In the genomic region with DNA sequence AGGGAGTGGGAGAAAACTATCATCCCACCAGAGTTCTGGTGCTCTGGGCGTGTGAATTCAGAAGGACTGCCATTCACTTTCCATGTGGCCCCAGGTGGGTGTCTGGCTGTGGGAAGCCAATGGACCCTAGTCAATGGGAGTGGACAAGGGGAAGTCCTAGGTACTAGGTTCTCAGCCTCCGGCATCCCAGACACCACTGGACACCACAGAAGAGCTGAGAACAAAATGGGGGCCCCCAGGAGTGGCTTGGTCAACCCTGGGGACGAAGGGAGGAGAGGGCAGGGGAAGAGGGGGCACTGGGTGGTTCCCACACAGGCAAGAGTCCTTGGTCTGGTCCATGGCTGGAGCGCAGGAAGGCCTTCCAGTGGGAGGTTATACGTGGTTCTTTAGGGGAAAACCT, we compare ENCODE assay signal across 32 mouse cellular contexts.
"Had no signal": no experiment of that assay in that cellular context is flagged by ENCODE, and none has a peak within 500 bp of the region (broad histone marks: within the 10 kb centered on the region; RNA-seq: fewer than 3 reads in every experiment).

No protein-coding gene starts in this region.

- H3K9ac ChIP-seq: limb, embryonic 12.5 days; limb, embryonic 13.5 days; limb, embryonic 15.5 days; liver, embryonic 12.5 days; liver, embryonic 13.5 days; liver, embryonic 14.5 days; liver, embryonic 15.5 days; liver, postnatal 0 days; lung, embryonic 14.5 days; lung, embryonic 15.5 days; midbrain, embryonic 12.5 days; midbrain, embryonic 13.5 days; midbrain, embryonic 15.5 days; neural tube, embryonic 12.5 days had no signal

- H3K9me3 ChIP-seq: limb, embryonic 10.5 days; limb, embryonic 12.5 days; limb, embryonic 13.5 days; limb, embryonic 15.5 days; liver, embryonic 12.5 days; liver, embryonic 15.5 days; lung, embryonic 15.5 days; midbrain, embryonic 12.5 days; midbrain, embryonic 13.5 days; midbrain, embryonic 15.5 days; neural tube, embryonic 12.5 days had no signal

- H3K27ac ChIP-seq: limb, embryonic 10.5 days; limb, embryonic 12.5 days; limb, embryonic 13.5 days; limb, embryonic 15.5 days; liver, embryonic 12.5 days; liver, embryonic 13.5 days; liver, embryonic 14.5 days; liver, embryonic 15.5 days; lung, embryonic 15.5 days; macrophage; midbrain, embryonic 10.5 days; midbrain, embryonic 12.5 days; midbrain, embryonic 13.5 days; midbrain, embryonic 15.5 days; neural tube, embryonic 12.5 days had no signal

- H3K36me3 ChIP-seq: limb, embryonic 10.5 days; limb, embryonic 12.5 days; limb, embryonic 13.5 days; limb, embryonic 15.5 days; liver, embryonic 12.5 days; liver, embryonic 13.5 days; liver, embryonic 15.5 days; lung, embryonic 15.5 days; midbrain, embryonic 10.5 days; midbrain, embryonic 12.5 days; midbrain, embryonic 13.5 days; midbrain, embryonic 15.5 days; neural tube, embryonic 12.5 days had no signal

- H3K4me1 ChIP-seq: limb, embryonic 10.5 days; limb, embryonic 12.5 days; limb, embryonic 13.5 days; limb, embryonic 15.5 days; liver, embryonic 12.5 days; liver, embryonic 13.5 days; liver, embryonic 15.5 days; lung, embryonic 15.5 days; megakaryocyte, embryonic 14.5 days; midbrain, embryonic 10.5 days; midbrain, embryonic 12.5 days; midbrain, embryonic 13.5 days; midbrain, embryonic 15.5 days; neural tube, embryonic 12.5 days had no signal

- ATAC-seq: liver, embryonic 12.5 days; liver, postnatal 0 days; lung, postnatal 0 days; midbrain, embryonic 13.5 days; midbrain, embryonic 15.5 days; midbrain, embryonic 16.5 days had no signal

- H3K4me2 ChIP-seq: limb, embryonic 12.5 days; limb, embryonic 13.5 days; limb, embryonic 15.5 days; liver, embryonic 11.5 days; liver, embryonic 12.5 days; liver, embryonic 13.5 days; liver, embryonic 15.5 days; lung, embryonic 14.5 days; lung, embryonic 15.5 days; midbrain, embryonic 11.5 days; midbrain, embryonic 12.5 days; midbrain, embryonic 13.5 days; midbrain, embryonic 15.5 days; neural tube, embryonic 12.5 days had no signal

- DNase-seq: left cerebral cortex, postnatal 4 days; liver; liver, embryonic 13.5 days; liver, postnatal 0 days; lung, adult 18-20 months; lung, adult 2 months; lung, embryonic 14.5 days; lung, postnatal 10 days; lung, postnatal 14 days; lung, postnatal 36 days; lung, postnatal 4 days; midbrain, embryonic 14.5 days had no signal

- H3K27me3 ChIP-seq: limb, embryonic 12.5 days; limb, embryonic 13.5 days; limb, embryonic 15.5 days; liver, embryonic 12.5 days; liver, embryonic 13.5 days; liver, embryonic 15.5 days; lung, embryonic 15.5 days; megakaryocyte, embryonic 14.5 days; midbrain, embryonic 12.5 days; midbrain, embryonic 13.5 days; midbrain, embryonic 15.5 days; neural tube, embryonic 12.5 days had no signal

- H3K4me3 ChIP-seq: limb, embryonic 10.5 days; limb, embryonic 12.5 days; limb, embryonic 13.5 days; limb, embryonic 15.5 days; liver, embryonic 12.5 days; liver, embryonic 13.5 days; liver, embryonic 15.5 days; lung, embryonic 15.5 days; megakaryocyte, embryonic 14.5 days; midbrain, embryonic 10.5 days; midbrain, embryonic 12.5 days; midbrain, embryonic 13.5 days; midbrain, embryonic 15.5 days; myocyte; neural tube, embryonic 12.5 days had no signal
